Mouse (Mus musculus) fibroblast of lung, adult 2 months (primary cell): Measurements from ENCODE around the gene Sgms2.

Experiments used
- DNase-seq: peaks from one replicate; pipeline ENCODE4 v3.0.0-alpha.2; 2011; ENCODE audit warnings: low read depth

Sgms2 gene

DNA sequence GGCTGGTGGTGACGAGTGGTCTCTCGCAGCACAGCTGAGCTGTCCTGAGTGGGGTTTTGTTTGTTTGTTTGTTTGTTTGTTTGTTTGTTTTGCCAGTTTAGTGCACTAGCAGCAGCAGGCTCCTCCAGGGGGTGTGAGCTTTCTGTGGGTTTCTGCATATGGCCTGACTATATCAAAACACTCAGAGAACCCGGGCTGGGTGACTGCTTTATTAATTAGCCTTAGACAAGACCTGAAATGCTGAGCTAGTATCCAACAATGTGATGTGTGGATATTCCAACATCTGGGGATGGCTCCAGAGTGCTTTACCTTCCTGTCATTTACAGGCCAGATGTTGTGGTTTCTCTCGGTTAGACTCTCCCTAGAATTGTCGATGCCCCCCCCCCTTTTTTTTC is 187.9 kb downstream of the Sgms2 start:
- DNase-seq = no peak

DNA sequence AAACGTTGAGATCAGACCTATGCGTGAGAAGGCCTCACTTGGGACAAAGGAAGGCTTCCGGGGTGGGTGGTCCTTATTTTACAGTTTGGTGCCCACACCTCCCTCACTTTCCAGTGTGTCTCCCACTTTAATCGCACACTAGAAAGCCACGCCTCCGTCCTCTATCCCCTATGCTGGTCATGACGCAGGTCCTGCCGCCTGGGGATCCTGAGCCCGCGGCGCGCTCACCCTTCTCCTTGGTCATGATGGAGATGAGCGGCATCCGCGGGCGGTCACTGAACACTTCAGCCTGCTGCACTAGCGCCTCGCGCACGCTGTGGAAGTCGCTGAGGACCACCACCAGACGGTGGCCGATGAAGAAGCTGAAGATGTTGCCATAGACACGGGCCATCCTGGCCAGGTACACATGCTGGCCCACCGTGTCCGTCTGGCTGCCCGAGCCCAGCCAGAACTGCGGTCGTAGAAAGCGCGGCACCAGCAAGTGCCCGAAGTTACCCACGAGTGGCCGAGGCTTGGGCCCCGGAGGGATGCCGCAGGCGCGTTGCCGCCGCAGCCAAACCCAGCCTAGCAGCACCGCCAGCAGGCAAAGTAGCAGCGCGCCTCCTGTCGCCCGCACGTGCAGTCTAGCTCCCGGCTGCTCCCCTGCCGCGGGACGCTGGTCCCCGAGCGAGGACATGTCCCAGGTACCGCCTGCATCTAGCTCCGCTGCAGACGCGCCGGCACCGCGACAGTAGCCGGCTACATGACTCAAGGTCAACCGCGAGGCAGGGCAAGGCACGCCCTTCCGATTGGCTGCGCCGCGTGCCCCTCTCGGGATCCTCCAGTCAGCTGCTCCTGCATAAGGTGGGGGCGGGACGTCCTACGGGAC is 188.5 kb downstream of the Sgms2 start, which contains the start of gene Cyp2u1:
Gene Cyp2u1 (minus strand): TSS at position 776 of the 868 bp plus-strand sequence.
- DNase-seq = peak; percentile 75

DNA sequence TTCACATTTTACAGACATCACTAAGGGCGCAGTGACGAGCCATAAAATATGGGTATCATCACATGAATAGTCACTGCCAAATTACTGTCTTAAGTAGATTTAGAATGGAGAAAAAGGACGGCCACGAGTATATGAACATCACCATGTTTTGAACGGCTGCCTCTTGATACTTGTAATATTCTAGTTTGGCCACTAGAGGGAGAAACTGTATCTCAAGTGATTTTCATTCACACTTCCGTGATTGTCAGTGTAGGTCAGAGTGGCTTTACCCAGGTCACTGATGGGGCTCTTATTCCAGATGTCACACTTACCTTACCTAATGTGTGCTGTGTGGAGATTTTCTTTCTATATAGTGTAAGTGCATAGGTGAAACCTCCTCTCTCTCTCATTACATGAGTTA is 191.3 kb downstream of the Sgms2 start:
- DNase-seq = no peak

DNA sequence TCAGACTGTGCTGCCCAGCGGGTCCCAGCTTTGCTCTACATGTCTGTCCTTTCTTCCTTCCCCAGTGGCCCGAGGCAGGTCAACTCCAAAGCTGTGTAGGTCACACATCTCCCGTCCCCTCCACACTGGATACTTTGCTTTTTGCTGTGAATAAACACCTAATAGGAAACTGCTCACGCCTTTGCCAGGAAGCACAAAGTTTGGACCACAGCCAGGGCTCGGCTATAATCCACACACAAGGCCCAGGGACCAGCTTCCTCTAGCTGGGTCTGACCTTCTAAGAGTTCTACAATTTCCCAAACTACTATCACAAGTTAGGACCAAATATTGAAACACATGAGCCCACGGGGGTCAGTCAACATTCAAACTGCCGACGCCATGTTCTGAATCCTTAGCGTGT is 192.1 kb downstream of the Sgms2 start:
- no peak for DNase-seq

DNA sequence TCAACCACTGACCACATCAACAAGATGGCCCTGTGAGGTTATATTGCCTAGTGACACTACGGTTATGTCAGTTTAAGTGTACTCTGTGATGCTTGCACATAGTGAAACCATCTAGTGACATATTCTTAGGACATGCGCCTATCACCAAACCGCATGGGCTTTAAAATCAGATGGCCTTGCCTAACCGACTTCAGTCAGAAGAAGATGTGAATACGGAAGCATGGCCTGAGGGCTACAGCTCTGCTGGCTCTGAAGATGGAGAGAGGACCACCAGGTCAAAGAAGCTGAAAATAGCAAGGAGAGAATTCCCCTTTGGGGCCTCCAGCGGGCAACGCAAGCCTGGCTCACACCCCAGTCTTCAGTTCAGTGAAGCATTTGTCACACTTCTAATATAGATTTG is 194.3 kb downstream of the Sgms2 start:
- no peak for DNase-seq

DNA sequence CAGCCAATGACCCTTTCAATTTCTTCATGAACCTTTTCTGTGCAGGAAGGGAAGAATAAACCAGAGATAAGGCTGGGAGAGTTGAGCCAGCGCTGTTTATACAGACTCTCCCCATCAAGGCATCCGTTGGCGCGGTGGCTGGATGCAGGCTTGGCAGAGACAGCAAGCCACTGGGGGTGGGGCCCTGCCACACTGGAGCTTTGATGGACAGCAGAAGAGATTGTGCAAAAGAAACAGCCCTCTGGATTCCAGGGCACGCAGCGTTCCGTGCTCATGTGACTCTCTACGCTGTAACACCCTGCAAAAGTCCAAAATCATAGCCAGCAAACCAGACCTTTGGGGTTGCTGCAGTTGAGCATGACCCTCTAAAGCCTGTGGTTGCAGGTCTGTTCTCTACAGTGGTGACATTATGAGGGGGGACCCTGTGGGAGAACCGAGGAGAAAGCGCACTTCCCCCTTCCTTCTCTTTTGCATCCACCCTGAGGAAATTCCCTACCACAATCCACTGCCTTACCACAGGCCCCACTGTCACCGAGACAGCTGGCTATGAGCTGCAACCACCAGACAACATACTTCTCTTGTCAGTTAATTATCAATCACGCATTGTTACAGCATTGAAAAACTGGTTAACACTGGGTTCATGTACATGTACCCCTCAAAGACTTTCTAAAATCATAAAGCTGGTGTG is 195.6 kb downstream of the Sgms2 start:
- DNase-seq = no peak

DNA sequence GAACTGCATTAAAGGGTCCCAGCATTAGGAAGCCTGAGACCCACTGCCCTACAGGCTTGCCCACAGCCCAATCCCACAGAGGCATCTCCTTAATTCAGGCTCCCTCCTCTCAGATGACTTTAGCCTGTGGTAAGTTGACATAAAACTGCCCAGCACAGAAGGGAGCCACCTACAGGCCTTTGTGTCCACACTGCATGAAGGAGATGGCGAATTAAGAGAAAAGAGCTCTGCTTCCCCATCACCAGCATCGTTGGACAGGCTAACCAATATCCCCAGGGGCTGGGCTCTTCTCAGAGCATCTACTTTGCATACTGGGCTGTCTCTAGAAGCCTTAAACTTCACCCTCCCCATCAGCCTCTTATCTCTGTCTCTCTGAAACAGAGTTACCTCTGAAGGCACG is 196.7 kb downstream of the Sgms2 start:
- DNase-seq = no peak

DNA sequence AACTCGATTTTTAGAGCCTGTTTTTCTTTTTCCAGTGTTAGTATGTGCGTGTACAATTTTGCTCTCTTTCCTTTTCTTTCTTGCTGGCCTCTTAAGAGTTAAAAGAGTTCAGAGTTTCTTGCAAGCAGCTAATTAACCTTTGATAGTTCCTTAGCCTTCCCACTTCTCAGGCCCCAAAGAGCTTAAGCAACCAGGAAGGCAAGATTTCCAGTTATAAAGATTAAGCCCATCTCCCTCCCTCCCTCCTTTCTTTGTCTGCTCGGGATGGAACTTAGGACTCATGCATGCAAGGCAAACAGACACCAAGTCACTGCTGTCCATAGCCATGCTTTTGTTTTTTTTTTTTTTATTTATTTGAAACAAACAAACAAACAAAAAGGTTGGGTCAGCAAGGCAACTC is 198.3 kb downstream of the Sgms2 start:
- no peak for DNase-seq

DNA sequence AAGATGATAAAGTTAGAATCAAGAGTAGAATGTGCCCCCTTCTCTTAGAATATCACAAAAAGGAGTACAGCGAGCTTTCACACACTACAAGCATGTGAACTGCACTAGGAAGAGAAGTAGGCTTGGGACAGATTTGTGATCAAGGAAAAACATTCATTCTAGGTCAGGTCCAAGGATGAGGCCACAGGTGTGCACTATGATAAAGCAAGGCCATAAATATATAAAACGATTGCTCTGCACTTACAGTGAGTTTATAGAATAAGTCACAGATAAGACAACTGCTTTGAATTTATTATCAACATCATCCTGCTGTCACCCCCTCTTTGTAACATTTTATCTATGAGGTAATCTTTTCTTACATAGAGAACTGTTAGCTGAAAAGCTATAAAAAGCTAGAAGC is 198.9 kb downstream of the Sgms2 start:
- no peak for DNase-seq

DNA sequence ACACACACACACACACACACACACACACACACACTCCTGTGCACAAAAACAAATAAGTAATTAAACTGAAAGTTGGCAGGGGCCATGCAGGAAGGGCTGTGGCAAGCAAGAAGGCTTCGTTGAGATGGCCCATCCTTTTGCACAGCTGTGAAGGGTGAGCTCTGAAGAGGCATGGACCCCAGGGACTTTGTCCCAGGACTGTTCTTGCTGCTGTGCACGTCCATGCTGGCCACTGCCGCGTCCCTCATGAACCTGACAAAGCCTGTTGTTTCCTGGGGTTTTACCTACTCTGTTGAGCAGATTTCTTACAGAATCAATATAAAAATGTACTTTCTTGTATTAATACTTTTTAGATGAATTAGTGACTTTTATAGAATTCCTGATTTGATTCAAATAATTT is 199.3 kb downstream of the Sgms2 start:
- DNase-seq = no peak

DNA sequence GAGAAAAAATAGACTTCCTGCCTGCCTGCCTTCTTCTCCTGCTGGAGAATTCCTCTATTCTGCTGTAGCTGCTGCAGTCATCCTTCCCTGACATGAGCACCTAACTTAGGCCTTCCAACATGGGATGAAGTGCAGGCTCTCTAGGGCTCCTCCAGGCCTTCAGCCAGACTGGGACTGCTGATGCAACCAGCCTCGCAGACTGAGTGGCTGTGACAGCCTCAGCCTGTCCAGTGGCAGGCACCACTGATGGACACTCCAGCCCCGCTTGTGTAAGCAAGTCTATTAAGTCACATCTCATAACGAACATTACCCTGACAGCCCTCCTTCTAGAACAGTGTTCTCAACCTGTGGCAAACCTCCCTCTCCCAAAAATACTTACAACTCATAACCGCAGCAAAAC is 217.1 kb downstream of the Sgms2 start:
- DNase-seq = no peak

DNA sequence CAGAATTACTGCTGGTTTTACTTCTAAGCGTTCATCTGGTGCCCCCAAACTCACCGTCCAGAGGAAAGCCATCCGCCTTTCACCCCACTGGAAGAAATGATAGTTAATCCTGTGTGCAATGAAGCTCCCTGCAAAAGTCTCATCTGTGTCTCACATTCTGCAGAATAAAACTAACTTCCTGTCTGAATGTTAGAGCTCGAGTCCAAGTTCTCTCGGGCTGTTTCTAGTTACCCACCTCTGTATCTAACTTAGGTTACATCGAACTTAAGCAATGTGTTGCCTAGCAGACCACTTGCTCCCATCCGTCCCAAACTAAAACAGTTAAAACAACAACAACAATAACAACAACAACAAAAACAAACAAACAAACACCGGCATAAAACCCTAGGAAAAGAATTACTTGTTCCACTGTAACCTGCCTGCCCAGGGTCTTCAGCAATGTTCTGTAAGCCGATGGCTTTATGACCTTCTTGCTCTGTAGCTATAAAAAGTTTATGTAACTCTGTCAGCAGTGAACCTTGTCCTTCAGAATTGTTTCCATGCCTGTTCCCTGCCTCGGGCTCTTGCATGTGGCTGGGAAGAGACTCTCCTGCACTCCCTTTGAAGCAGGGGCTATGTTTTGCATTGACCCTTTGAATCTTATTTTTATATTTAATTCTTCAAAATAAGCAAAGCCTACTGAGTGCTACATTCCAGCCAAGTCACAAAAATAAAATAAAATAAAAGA is 218.7 kb downstream of the Sgms2 start:
- no peak for DNase-seq

DNA sequence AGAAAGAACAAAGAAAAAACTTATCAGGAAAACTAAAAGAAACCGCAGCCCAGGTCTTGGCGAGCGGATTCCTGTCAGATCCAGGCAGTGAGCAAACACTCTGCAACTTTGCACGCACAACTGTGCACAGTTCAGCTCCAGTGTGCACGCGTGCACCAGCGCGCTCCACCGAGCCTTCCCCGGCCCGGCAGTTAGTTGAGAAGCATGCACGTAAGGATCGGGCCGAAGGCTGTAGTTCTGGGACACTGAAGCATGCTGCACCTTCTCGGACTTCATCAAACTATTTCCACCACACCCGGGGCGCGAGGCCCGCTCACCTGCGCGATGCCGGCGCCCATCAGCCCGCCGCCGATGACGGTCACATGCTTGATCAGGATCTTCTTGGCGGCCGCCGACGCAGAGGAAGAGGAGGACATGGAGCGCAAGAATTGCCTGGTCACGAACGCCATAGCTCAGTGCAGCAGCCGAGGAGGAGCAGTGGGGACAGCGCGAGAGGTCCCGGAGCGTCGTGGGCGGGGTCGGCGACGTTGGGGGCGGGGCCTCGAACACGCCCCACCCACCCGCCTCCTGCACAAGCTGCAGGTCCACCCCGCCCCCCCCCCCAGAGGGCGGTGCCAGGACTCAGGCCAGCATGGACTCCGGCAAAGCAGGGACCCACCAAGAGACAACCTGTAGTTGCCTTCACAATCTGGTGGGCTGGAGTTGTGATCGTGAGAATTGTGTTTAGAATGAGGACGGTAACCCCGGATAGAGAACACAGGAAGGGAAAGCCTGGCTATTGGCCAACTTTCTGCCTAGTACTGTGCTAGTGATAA is 219.4 kb downstream of the Sgms2 start, which contains the start of gene Hadh:
Gene Hadh (minus strand): TSS at position 543 of the 815 bp plus-strand sequence.
- peak; percentile 58 for DNase-seq

DNA sequence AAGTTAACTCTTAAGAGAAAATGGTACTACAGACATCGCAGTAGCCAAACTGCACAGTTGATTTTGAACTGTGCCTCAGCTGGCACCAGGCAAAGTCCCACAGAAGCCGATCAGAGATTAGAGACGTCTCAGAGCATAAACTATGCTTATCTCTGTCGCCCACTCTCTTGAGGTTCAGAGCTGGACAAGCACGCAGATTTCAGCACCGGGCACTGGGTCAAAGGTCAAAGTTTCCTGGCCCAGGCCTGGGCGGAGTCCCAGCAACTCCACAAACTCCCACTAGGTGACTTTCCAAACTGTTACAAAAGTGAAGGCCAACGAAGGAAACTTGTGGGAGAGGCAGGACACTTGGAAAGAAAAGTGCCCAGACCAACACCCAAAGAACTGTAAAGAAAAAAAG is 220.1 kb downstream of the Sgms2 start:
- peak; percentile 36 for DNase-seq

DNA sequence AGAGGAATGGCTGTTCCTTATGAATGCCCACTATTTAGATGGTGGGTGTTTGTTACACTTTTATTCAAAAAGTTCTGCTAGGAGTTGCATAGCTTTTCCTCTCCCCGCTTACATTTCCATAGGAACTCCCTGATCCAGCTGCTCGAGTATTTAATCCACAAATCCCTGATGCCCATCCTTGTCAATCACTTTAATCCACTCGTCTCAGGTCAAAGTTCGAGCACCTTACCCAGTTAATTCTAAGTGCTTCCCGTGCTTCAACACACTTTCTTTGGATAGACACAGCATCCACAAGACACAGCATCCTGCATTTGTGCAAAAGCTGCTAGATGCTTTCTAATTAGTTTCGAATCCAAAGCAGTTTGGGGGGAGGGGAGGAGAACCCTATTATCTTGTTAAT is 220.8 kb downstream of the Sgms2 start:
- no peak for DNase-seq
